Mouse (Mus musculus) heart, adult 9 months (tissue): ENCODE data around the gene Lsm6.
"Not testable (repeated sequence)": the region's sequence is repeated elsewhere in the genome, so short reads cannot be mapped to it uniquely, and the experiment has no call there.

ENCODE experiments used
- DNase-seq, 2 experiments: peaks; one replicate each; pipeline ENCODE4 v3.0.0; 2022; ENCODE audit warnings: low spot score in 2 of 2

The Lsm6 gene

GRCm38 (mm10) chr8:78820673-78821310 is at the start of gene Lsm6:
Gene Lsm6, minus strand, starts transcription at chr8:78821140.
- DNase-seq, result peak; percentile 98

- no peak for DNase-seq
These were observed 46.1 kb upstream of the Lsm6 start for GRCm38 (mm10) chr8:78867036-78867435.

GRCm38 (mm10) chr8:78863001-78863400 is 42.1 kb upstream of the Lsm6 start:
- DNase-seq, result no peak

- no peak for DNase-seq
These were observed 41.1 kb upstream of the Lsm6 start for GRCm38 (mm10) chr8:78862046-78862445.

GRCm38 (mm10) chr8:78860789-78861188 is 39.8 kb upstream of the Lsm6 start:
- no peak for DNase-seq

- no peak for DNase-seq
These were observed 36.5 kb upstream of the Lsm6 start for GRCm38 (mm10) chr8:78857421-78857820.

- no peak for DNase-seq
These were observed 31.3 kb upstream of the Lsm6 start for GRCm38 (mm10) chr8:78852279-78852678.

GRCm38 (mm10) chr8:78847240-78847639 is 26.3 kb upstream of the Lsm6 start:
- no peak for DNase-seq

- no peak for DNase-seq
These were observed 23.6 kb upstream of the Lsm6 start for GRCm38 (mm10) chr8:78844559-78844958.

- DNase-seq, result no peak
These were observed 17.9 kb upstream of the Lsm6 start for GRCm38 (mm10) chr8:78838656-78839413.

- DNase-seq, result no peak
These were observed 15.2 kb upstream of the Lsm6 start for GRCm38 (mm10) chr8:78836091-78836490.

- DNase-seq, result no peak
These were observed 7.5 kb upstream of the Lsm6 start for GRCm38 (mm10) chr8:78828414-78828813.

GRCm38 (mm10) chr8:78824515-78824914 is 3.6 kb upstream of the Lsm6 start:
- DNase-seq, result no peak

GRCm38 (mm10) chr8:78819973-78820372 is 967 bp downstream of the Lsm6 start:
- not testable (repeated sequence) for DNase-seq

- no peak for DNase-seq
These were observed 6.2 kb downstream of the Lsm6 start for GRCm38 (mm10) chr8:78814743-78815142.

- DNase-seq, result no peak
These were observed 7.9 kb downstream of the Lsm6 start for GRCm38 (mm10) chr8:78813021-78813420.

GRCm38 (mm10) chr8:78812446-78812845 is 8.5 kb downstream of the Lsm6 start:
- DNase-seq, result no peak

- DNase-seq, result no peak
These were observed 9.2 kb downstream of the Lsm6 start for GRCm38 (mm10) chr8:78811748-78812147.

GRCm38 (mm10) chr8:78810207-78810675 is 10.7 kb downstream of the Lsm6 start:
- DNase-seq, result no peak

- DNase-seq, result no peak
These were observed 11.3 kb downstream of the Lsm6 start for GRCm38 (mm10) chr8:78809454-78810206.

- DNase-seq, result no peak
These were observed 12.1 kb downstream of the Lsm6 start for GRCm38 (mm10) chr8:78808888-78809287.

GRCm38 (mm10) chr8:78808439-78808838 is 12.5 kb downstream of the Lsm6 start:
- no peak for DNase-seq
